Mouse (Mus musculus): ENCODE measurements around the gene Olfr694. TPM values are rescaled to one million over a fixed set of nuclear protein-coding genes. Genes with fewer than 3 reads are reported as not detected.

Olfr694 gene
- polyA plus RNA-seq (2014; fragmentation: Illumina TruSeq; extraction: RNeasy Lipid Tissue Mini Kit (QIAGEN cat#74804)), result not detected

DNA sequence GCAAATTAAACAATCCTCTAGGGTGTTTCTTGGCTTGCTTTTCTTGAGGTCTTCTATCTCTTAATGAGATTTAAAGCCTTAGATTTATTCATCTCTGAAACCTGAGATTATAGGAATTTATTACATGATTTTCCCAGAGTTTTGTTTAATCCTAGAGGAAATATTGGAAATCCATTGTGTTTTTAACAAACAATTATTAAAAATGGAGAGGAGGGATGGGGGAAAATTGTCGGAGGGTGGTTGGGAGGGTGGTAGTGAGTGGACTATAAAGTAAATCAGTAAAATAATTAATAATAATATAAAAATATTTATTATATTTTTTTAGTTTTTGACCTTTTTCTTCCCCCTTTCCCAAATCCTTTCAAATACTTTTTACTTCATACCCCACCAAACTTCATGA lies at the start of gene Olfr694:
Gene Olfr694, minus strand, starts transcription at position 101 of the 400 bp plus-strand sequence.

DNA sequence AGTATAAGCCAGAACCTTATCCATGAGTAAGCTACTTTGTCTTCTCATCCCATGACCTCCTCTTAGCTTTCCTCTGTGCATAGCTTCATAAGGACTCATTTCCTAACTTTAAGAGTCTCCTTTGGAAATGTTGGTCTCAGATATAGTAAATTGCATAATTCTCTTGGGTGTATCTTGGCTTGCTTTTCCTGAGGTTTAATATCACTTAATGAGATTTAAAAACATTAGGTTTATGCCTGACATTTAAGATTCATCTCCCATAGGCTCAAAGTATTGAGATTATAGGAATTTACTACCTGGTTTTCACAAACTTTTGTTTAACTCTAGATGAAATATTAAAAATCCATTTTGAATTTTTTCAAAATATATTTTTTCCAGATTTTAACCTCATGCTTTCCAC lies 24.7 kb upstream of the Olfr694 start, which contains the start of gene Olfr695:
Gene Olfr695, minus strand, starts transcription at position 101 of the 400 bp plus-strand sequence.

DNA sequence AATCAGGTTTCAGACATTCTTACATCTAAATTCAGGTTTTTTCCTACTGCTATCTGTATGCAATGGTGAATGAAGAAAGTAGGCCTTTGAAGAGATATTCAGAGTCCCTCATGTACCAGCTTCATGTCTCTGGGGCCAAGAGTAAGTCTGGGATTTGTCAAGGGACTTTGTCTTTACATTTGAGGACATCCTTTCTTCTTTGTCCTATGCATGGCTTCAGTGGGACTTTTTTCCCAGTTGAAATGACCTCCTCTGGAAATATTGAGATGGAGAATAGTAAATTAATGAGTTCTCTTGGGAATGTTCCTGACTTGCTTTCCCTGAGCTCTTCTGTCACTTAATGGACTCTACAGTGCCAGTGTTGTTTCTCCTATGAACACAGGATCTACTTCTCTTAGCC lies 11.1 kb downstream of the Olfr694 start, which contains the start of gene Olfr693:
Gene Olfr693, minus strand, starts transcription at position 101 of the 400 bp plus-strand sequence.

Other genes starting within 250 kb of the Olfr694 start
- gene Olfr693, start 11.2 kb downstream of the Olfr694 start, polyA plus RNA-seq (2014; fragmentation: Illumina TruSeq; extraction: RNeasy Lipid Tissue Mini Kit (QIAGEN cat#74804)), result not detected
- gene Olfr695, start 24.6 kb upstream of the Olfr694 start, polyA plus RNA-seq (2014; fragmentation: Illumina TruSeq; extraction: RNeasy Lipid Tissue Mini Kit (QIAGEN cat#74804)), result not detected
- gene Olfr697, start 50.6 kb upstream of the Olfr694 start, polyA plus RNA-seq (2014; fragmentation: Illumina TruSeq; extraction: RNeasy Lipid Tissue Mini Kit (QIAGEN cat#74804)), result not detected
- not detected for gene Olfr698, start 63.6 kb upstream of the Olfr694 start, polyA plus RNA-seq (2014; fragmentation: Illumina TruSeq; extraction: RNeasy Lipid Tissue Mini Kit (QIAGEN cat#74804))
- gene Olfr699, start 101.4 kb upstream of the Olfr694 start, polyA plus RNA-seq (2014; fragmentation: Illumina TruSeq; extraction: RNeasy Lipid Tissue Mini Kit (QIAGEN cat#74804)), result not detected
- gene Olfr700, start 117.0 kb upstream of the Olfr694 start, polyA plus RNA-seq (2014; fragmentation: Illumina TruSeq; extraction: RNeasy Lipid Tissue Mini Kit (QIAGEN cat#74804)), result not detected
- 0.14 TPM for gene Olfr701, start 122.3 kb upstream of the Olfr694 start, polyA plus RNA-seq (2014; fragmentation: Illumina TruSeq; extraction: RNeasy Lipid Tissue Mini Kit (QIAGEN cat#74804))
- not detected for gene Olfr702, start 142.1 kb upstream of the Olfr694 start, polyA plus RNA-seq (2014; fragmentation: Illumina TruSeq; extraction: RNeasy Lipid Tissue Mini Kit (QIAGEN cat#74804))
- not detected for gene Olfr703, start 151.5 kb upstream of the Olfr694 start, polyA plus RNA-seq (2014; fragmentation: Illumina TruSeq; extraction: RNeasy Lipid Tissue Mini Kit (QIAGEN cat#74804))
- gene Olfr704, start 171.4 kb upstream of the Olfr694 start, polyA plus RNA-seq (2014; fragmentation: Illumina TruSeq; extraction: RNeasy Lipid Tissue Mini Kit (QIAGEN cat#74804)), result not detected
- gene Olfr705, start 185.1 kb upstream of the Olfr694 start, polyA plus RNA-seq (2014; fragmentation: Illumina TruSeq; extraction: RNeasy Lipid Tissue Mini Kit (QIAGEN cat#74804)), result not detected
- not detected for gene Olfr706, start 196.3 kb upstream of the Olfr694 start, polyA plus RNA-seq (2014; fragmentation: Illumina TruSeq; extraction: RNeasy Lipid Tissue Mini Kit (QIAGEN cat#74804))
- not detected for gene Olfr707, start 209.4 kb upstream of the Olfr694 start, polyA plus RNA-seq (2014; fragmentation: Illumina TruSeq; extraction: RNeasy Lipid Tissue Mini Kit (QIAGEN cat#74804))
- not detected for gene Olfr1532-ps1, start 216.2 kb upstream of the Olfr694 start, polyA plus RNA-seq (2014; fragmentation: Illumina TruSeq; extraction: RNeasy Lipid Tissue Mini Kit (QIAGEN cat#74804))
- not detected for gene Olfr709-ps1, start 240.4 kb upstream of the Olfr694 start, polyA plus RNA-seq (2014; fragmentation: Illumina TruSeq; extraction: RNeasy Lipid Tissue Mini Kit (QIAGEN cat#74804))